Mouse (Mus musculus): Measurements from ENCODE around the gene Tbx5. TPM values are rescaled to one million over a fixed set of nuclear protein-coding genes. Genes with fewer than 3 reads are reported as not detected.

The Tbx5 gene
- total and polyA plus RNA-seq, 2 experiments = not detected

GRCm38 (mm10) chr5:119920941-119921340, 88.5 kb downstream of the Tbx5 start:
- 79% methylated on average over 10 of the region's 10 CpGs for WGBS
- Histone ChIP-seq H3K36me3 (ENCODE audit: control insufficient read depth, insufficient read depth, low read length) (no peaks in the 10 kb centered on the region), H3K27ac (replicated peaks; ENCODE audit: insufficient read depth, low read depth, low read length) (no peak overlapping the region), H3K27me3 (ENCODE audit: control insufficient read depth, insufficient read depth, low read length) (0 out of 2 replicates have a peak, but pooled peaks cover 3% of the 10 kb centered on the region), H3K79me2 (ENCODE audit: control insufficient read depth, insufficient read depth, low read length) (no peaks in the 10 kb centered on the region), H3K9ac (ENCODE audit: low read depth, low read length) (no peak overlapping the region), H3K4me3 (ENCODE audit: insufficient read depth, low read depth, low read length) (no peak overlapping the region), H3K4me1 (ENCODE audit: control insufficient read depth, insufficient read depth, low read length) (no peaks in the 10 kb centered on the region)
- TF ChIP-seq CTCF (IDR thresholded peaks at IDR 0.05; ENCODE audit: low read depth, low read length) (no peak), POLR2A (IDR thresholded peaks at IDR 0.05; ENCODE audit: extremely low read depth, insufficient read depth, low read length) (no peak)
- no peak for DNase-seq (ENCODE audit: extremely low read depth, low read depth, low spot score)

- no peak for DNase-seq (ENCODE audit: extremely low read depth, low read depth, low spot score)
- Histone ChIP-seq H3K79me2 (ENCODE audit: control insufficient read depth, insufficient read depth, low read length) (no peaks in the 10 kb centered on the region), H3K27me3 (ENCODE audit: control insufficient read depth, insufficient read depth, low read length) (0 out of 2 replicates have a peak, but pooled peaks cover 3% of the 10 kb centered on the region), H3K4me1 (ENCODE audit: control insufficient read depth, insufficient read depth, low read length) (no peaks in the 10 kb centered on the region), H3K4me3 (ENCODE audit: insufficient read depth, low read depth, low read length) (no peak overlapping the region), H3K9ac (ENCODE audit: low read depth, low read length) (no peak overlapping the region), H3K27ac (replicated peaks; ENCODE audit: insufficient read depth, low read depth, low read length) (no peak overlapping the region), H3K36me3 (ENCODE audit: control insufficient read depth, insufficient read depth, low read length) (no peaks in the 10 kb centered on the region)
- TF ChIP-seq CTCF (IDR thresholded peaks at IDR 0.05; ENCODE audit: low read depth, low read length) (no peak), POLR2A (IDR thresholded peaks at IDR 0.05; ENCODE audit: extremely low read depth, insufficient read depth, low read length) (no peak)
- WGBS = 39% methylated on average over 11 of the region's 11 CpGs
Measured at GRCm38 (mm10) chr5:119922229-119922628, 89.8 kb downstream of the Tbx5 start.

Other genes with a start within 250 kb of the Tbx5 start
- gene Tbx3, start 162.0 kb upstream of the Tbx5 start, total RNA-seq (2014; rRNA removed) = 7.7 and 8.2 TPM in 2 replicates
- gene Tbx3, start 162.0 kb upstream of the Tbx5 start, polyA plus RNA-seq (2012; rRNA removed) = 25.0 and 32.4 TPM in 2 replicates